Mouse (Mus musculus) gastrocnemius, adult 18-20 months (tissue): ENCODE data around the gene Olfr745. TPM values are rescaled to one million over a fixed set of nuclear protein-coding genes. Genes with fewer than 3 reads are reported as not detected.

Experiments used
- DNase-seq: peaks from one replicate; pipeline ENCODE4 v3.0.0; 2021; ENCODE audit warnings: low spot score
- long read RNA-seq, 2 experiments: library from polyadenylated mRNA; stranded (forward); transcript quantifications; one replicate each; pipeline ENCODE4 v2.0.0; 2021
- total RNA-seq, 2 experiments: library from RNA; stranded (reverse); gene quantifications; 2 replicates each; pipeline ENCODE4 v1.2.3; 2021

Olfr745 gene
- total RNA-seq = not detected
- long read RNA-seq, experiment 1 = 0 reads
- long read RNA-seq, experiment 2 = 0 reads

DNA sequence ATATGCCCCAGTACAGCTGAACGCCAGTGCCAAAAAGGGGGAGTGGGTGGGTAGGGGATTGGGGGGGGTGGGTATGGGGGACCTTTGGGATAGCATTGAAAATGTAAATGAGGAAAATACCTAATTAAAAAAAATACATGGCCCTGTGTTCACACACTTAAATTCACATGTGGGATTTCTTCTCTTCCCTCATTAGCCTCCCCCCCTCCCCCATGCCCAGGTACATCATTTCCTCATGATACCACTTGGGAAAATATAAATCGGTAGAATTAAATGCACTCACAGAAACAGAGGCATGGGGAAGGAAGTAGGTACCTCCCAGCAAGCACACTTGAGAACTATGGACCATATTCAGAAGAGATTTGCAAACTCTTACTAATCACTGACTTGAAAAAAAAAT is at the start of gene Olfr745:
Olfr745 (plus strand) TSS at position 301 of the 400 bp plus-strand sequence.
- no peak for DNase-seq

DNA sequence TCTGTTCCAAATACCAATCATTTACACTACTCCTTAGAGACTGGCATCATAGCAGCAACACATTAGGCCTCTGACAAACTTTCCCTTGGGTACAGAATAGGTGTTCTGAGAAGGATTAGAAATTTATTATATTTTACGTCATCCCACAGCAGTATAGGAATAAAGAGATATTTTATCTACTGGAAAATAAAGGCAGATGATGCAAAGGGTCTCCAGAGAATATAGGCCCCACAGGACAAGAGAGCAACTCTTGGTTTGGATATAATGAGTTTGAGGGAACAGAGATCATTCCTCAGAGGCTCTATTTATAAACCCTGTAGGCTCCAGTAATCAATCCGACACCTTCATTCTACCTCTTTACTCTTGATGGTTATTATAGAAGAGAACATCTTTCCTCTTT is 24.6 kb upstream of the Olfr745 start, which contains the start of gene Olfr744:
Olfr744 (plus strand) TSS at position 301 of the 400 bp plus-strand sequence.
- DNase-seq = no peak

DNA sequence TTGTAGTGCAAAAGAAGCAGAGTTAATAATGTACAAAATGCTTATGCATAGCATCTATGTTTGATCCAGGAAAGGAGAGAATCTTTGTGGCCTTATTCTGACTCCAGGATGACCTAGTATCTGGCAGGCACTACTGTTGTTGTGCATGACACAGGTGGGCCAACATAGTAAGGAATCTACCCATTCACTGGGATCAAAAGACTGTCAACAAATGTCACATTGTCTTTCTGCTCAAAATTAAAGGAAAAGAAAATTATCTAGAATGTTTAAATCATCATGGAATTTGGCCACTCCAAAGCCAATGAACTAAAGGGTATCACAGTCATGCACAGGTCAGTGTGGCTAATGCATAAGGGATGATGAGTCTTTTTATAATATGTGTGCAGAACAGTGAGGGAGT is 7.6 kb downstream of the Olfr745 start, which contains the start of gene Olfr746:
Olfr746 (plus strand) TSS at position 301 of the 400 bp plus-strand sequence.
- no peak for DNase-seq

DNA sequence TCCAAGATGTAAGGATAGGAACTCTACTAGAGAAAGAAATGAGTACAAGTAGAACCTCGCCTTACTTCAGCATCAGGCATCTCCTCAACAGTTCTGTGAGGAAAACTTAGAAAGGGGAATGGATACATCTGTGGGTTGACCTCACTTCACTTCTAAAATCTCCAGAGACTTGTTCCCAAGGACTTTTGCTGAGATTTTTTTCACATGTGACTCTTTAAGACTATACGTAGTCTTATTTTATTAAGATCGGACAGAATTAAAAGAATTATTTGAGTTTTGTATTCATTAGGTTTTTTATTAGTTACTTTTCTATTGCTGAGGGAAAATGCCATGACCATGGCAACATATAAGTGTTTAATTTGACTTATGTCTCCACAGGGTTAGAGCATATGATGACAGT is 53.9 kb downstream of the Olfr745 start, which contains the start of gene Olfr747:
Olfr747 (minus strand) TSS at position 101 of the 400 bp plus-strand sequence.
- DNase-seq = no peak

Other genes starting within 250 kb of the Olfr745 start
- not detected for gene Olfr738, start 231.8 kb upstream of the Olfr745 start, total RNA-seq
- not detected for gene Olfr739, start 220.8 kb upstream of the Olfr745 start, total RNA-seq
- gene Olfr740, start 193.8 kb upstream of the Olfr745 start, total RNA-seq = not detected
- gene Olfr741, start 166.7 kb upstream of the Olfr745 start, total RNA-seq = not detected
- gene Olfr742, start 135.8 kb upstream of the Olfr745 start, total RNA-seq = not detected
- gene Olfr743, start 117.5 kb upstream of the Olfr745 start, total RNA-seq = not detected
- gene Olfr744, start 24.5 kb upstream of the Olfr745 start, total RNA-seq = not detected
- gene Olfr746, start 7.7 kb downstream of the Olfr745 start, total RNA-seq = not detected
- not detected for gene Olfr747, start 53.8 kb downstream of the Olfr745 start, total RNA-seq
- not detected for gene Olfr748, start 68.0 kb downstream of the Olfr745 start, total RNA-seq
- not detected for gene Olfr749, start 105.7 kb downstream of the Olfr745 start, total RNA-seq
- 1 to 10 TPM; 5.1 to 6.5 TPM for gene Ttc5, start 146.1 kb downstream of the Olfr745 start, total RNA-seq
- under 1 TPM in 1 of 2 experiments, not detected in 1; 0.40 TPM for gene Ccnb1ip1, start 168.3 kb downstream of the Olfr745 start, total RNA-seq
- 1 to 10 TPM; 8.6 to 9.5 TPM for gene Parp2, start 168.5 kb downstream of the Olfr745 start, total RNA-seq
- 1 to 10 TPM; 6.5 to 9.0 TPM for gene Tep1, start 231.2 kb downstream of the Olfr745 start, total RNA-seq